Mouse (Mus musculus) cerebellum, adult 11 months (tissue): ENCODE data around the gene Trim47.
A peak's percentile ranks its signal among the peaks of the same experiment; 100 is the strongest.
"Not testable (repeated sequence)": the region's sequence is repeated elsewhere in the genome, so short reads cannot be mapped to it uniquely, and the experiment has no call there.

Experiments used
- DNase-seq: peaks from one replicate; pipeline ENCODE4 v3.0.0; 2022

Gene Trim47

GRCm38 (mm10) chr11:116134171-116134570 lies 7.2 kb upstream of the Trim47 start:
- DNase-seq: no peak

GRCm38 (mm10) chr11:116133497-116133896 lies 6.5 kb upstream of the Trim47 start:
- DNase-seq: no peak

GRCm38 (mm10) chr11:116132366-116133333 lies 5.6 kb upstream of the Trim47 start:
- peak; percentile 41 for DNase-seq

GRCm38 (mm10) chr11:116131349-116132170 lies 4.5 kb upstream of the Trim47 start:
- DNase-seq: peak; percentile 25

- peak; percentile 80 for DNase-seq
Measured at GRCm38 (mm10) chr11:116130488-116131205, 3.6 kb upstream of the Trim47 start, which contains the start of gene Trim65. TSS of gene Trim65 (minus strand) at chr11:116131128.

- no peak for DNase-seq
Measured at GRCm38 (mm10) chr11:116129993-116130487, 3.0 kb upstream of the Trim47 start.

GRCm38 (mm10) chr11:116129091-116129790 lies 2.2 kb upstream of the Trim47 start:
- no peak for DNase-seq

- DNase-seq: peak; percentile 21
Measured at GRCm38 (mm10) chr11:116127986-116128385, 976 bp upstream of the Trim47 start.

GRCm38 (mm10) chr11:116126261-116126660 lies 749 bp downstream of the Trim47 start:
- no peak for DNase-seq

GRCm38 (mm10) chr11:116121731-116122245 lies 5.2 kb downstream of the Trim47 start:
- DNase-seq: not testable (repeated sequence)

- no peak for DNase-seq
Measured at GRCm38 (mm10) chr11:116117819-116118218, 9.2 kb downstream of the Trim47 start.

- no peak for DNase-seq
Measured at GRCm38 (mm10) chr11:116117241-116117640, 9.8 kb downstream of the Trim47 start.

GRCm38 (mm10) chr11:116111611-116112203 lies 15.3 kb downstream of the Trim47 start:
- DNase-seq: no peak

- DNase-seq: no peak
Measured at GRCm38 (mm10) chr11:116111067-116111466, 15.9 kb downstream of the Trim47 start.

GRCm38 (mm10) chr11:116110540-116110939 lies 16.5 kb downstream of the Trim47 start:
- DNase-seq: no peak

GRCm38 (mm10) chr11:116110131-116110530 lies 16.9 kb downstream of the Trim47 start:
- DNase-seq: no peak

GRCm38 (mm10) chr11:116109441-116110081 lies 17.4 kb downstream of the Trim47 start:
- DNase-seq: no peak

GRCm38 (mm10) chr11:116108464-116109137 lies 18.4 kb downstream of the Trim47 start:
- DNase-seq: no peak

GRCm38 (mm10) chr11:116107777-116108285 lies 19.2 kb downstream of the Trim47 start:
- no peak for DNase-seq
